Mouse (Mus musculus) kidney, adult 2 months (tissue): ENCODE measurements around the gene Ptx3.

ENCODE experiments used
- CTCF ChIP-seq: fragments of 200-500 bp; conservative IDR thresholded peaks from 2 replicates; pipeline ENCODE4 v1.5.1; 2011; ENCODE audit warnings: low read depth, mild to moderate bottlenecking, control low read depth, low read length, moderate library complexity, mixed read lengths; ENCODE audit not compliant: insufficient read depth, insufficient read length
- POLR2A ChIP-seq: fragments of 200-500 bp; IDR thresholded peaks from one replicate; pipeline ENCODE4 v1.6.1; 2011; ENCODE audit warnings: low read depth, low read length, control low read depth

GRCm38 (mm10) chr3:66215759-66216158 is 4.0 kb upstream of the Ptx3 start:
- TF ChIP-seq CTCF (no peak), POLR2A (no peak)
